Mouse (Mus musculus) testis, adult 2 months (tissue): ENCODE results near the gene Ndc80. TPM values are rescaled to one million over a fixed set of nuclear protein-coding genes. Genes with fewer than 3 reads are reported as not detected.

Experiments used
- polyA plus RNA-seq: library from polyadenylated mRNA; depleted of rRNA; stranded (reverse); fragments of >200 nt; gene quantifications from 2 replicates; pipeline ENCODE4 v1.2.3, GENCODE M21; 2012; rRNA removed

Gene Ndc80
- polyA plus RNA-seq, 1 experiment = 3.7 TPM

Other genes with a start within 250 kb of the Ndc80 start
- 10.9 and 13.1 TPM in 2 replicates for gene Emilin2, start 214.9 kb downstream of the Ndc80 start, polyA plus RNA-seq
- 0.07 and 0.11 TPM in 2 replicates for gene Gm4707, start 66.9 kb downstream of the Ndc80 start, polyA plus RNA-seq
- 5.5 and 6.7 TPM in 2 replicates for gene Smchd1, start 51.5 kb downstream of the Ndc80 start, polyA plus RNA-seq
- 34.3 and 37.7 TPM in 2 replicates for gene Spdya, start 25.2 kb upstream of the Ndc80 start, polyA plus RNA-seq
- 4.0 and 5.7 TPM in 2 replicates for gene Wdr43, start 89.0 kb upstream of the Ndc80 start, polyA plus RNA-seq
- 1.7 TPM in 2 replicates for gene Togaram2, start 146.4 kb upstream of the Ndc80 start, polyA plus RNA-seq
- gene Pcare, start 226.0 kb upstream of the Ndc80 start, polyA plus RNA-seq = 1.4 and 1.8 TPM in 2 replicates
- 316 and 356 TPM in 2 replicates for gene Clip4, start 241.6 kb upstream of the Ndc80 start, polyA plus RNA-seq